Mouse (Mus musculus): Measurements from ENCODE around the gene Gbp10.
"Not testable (repeated sequence)": the region's sequence is repeated elsewhere in the genome, so short reads cannot be mapped to it uniquely, and the experiment has no call there.

The Gbp10 gene

DNA sequence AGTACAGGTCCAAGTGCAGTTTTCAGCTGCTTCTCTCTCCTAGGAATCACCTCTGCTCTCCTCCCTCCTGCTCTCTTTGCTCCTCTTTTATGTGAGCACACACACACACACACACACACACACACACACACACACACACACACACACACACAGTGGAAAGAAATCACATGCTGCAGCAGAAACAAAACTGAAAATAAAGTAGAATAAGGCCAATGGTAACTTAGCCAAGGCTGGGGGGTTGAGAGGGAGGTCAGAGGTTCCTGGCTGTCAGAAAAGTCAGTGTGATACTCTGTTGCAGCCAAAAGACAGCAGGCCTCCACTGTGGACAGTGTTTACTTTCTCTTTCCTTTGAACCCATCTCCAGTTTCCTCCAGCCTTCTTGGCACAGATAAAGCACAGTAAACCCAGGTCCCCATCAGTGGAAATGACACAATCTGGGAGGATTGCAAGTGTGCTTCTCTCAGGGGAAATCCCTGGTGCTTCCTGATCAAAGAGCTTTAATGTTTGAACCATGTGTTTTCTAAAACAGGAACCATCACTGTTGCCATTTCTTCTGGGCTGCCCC, at the start of gene Gbp10:
Gbp10 (minus strand) TSS at position 51 of the 565 bp plus-strand sequence.
- DNase-seq (ENCODE audit: extremely low read depth, low read depth): not testable (repeated sequence)

DNA sequence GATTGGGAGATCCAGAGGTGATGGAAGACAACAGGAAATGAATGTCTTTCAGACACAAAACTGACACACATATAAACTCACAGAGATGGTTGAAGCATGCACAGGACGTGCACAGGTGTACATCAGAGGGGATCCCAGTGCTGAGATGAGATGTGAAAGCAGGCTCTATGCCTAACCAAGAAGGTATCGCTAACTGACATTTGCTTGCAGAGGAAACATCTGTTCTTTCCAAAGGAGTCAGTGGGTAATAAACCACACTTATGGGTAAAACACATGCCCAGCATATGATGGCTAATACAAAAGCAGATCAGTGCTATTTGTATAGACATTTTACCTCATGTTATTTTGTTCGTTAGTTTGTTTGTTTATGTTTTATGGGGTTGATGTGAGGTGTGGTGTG, 21.3 kb upstream of the Gbp10 start:
- DNase-seq (ENCODE audit: extremely low read depth, low read depth): not testable (repeated sequence)

DNA sequence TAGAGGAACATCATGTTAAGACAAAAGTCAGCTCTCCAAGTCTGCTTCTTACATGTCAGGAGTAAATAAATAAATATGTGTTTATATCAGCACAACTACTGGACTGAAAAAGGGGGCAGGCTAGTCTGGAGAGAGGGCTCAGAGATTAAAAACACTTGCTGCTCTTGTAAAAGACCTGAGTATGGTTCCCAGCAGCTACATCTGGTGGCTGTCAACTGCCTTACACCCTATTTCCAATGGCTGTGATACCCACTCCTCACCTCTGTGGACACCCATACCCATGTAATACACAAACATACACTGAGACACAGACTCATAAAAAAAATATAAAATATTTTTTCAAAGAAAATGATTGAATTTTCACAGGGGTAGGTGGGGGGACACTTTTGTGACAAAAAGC, 13.2 kb upstream of the Gbp10 start:
- no peak for DNase-seq (ENCODE audit: extremely low read depth, low read depth)

DNA sequence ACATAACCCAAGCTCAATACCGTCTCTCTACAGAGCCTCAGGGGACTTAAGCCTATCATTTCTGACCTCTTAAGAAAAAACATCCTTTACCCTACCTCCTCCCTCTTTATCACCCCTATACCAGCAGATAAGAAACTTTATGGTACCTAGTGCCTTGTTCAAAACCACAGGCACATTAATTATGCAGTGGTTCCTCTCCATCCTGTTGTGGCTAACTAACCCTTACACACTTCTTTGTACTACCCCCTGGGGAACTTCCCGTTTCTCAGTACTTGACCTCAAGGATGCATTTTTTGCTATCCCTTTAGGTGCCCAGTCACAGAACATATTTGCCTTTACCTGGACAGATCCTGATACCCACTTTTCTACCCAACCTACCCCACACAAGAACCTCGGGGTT, 5.4 kb upstream of the Gbp10 start:
- DNase-seq (ENCODE audit: extremely low read depth, low read depth): not testable (repeated sequence)

DNA sequence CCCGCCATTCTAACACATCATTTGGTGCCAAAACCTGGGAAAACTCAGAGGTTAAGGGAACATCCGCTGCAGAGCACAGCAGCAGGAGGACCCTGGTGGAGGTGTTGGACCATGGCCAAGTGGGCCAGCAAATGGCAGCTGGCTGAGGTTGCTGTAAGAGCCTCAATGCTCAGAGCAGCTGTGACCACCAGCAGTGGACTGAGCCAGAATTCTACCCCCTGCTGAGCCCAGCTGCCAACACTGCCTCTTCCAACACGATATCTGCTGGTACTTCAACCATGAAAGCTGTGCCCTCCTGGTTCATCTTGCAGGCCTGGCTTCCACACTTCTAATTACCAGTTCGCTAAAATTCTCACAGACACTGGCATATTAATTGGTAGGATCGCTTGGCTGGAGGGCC, 1.6 kb upstream of the Gbp10 start:
- DNase-seq (ENCODE audit: extremely low read depth, low read depth): not testable (repeated sequence)

DNA sequence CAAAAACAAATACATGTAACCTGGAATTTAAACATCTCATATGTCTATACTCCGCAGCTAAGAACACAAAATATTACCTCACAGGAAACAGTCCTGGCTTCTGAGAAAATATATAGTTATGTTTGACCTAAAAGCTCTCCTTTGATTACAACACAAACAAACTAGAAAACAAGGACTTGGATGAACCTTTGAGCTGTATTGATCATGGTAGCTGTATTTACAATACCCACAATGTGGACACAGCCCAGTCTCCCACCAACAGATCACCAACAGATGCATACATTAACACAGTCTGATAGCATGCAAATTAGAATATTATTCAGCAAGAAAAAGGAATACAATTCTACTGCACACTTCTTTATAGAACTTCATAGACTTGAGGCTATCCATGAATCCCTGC, 931 bp downstream of the Gbp10 start:
- not testable (repeated sequence) for DNase-seq (ENCODE audit: extremely low read depth, low read depth)

DNA sequence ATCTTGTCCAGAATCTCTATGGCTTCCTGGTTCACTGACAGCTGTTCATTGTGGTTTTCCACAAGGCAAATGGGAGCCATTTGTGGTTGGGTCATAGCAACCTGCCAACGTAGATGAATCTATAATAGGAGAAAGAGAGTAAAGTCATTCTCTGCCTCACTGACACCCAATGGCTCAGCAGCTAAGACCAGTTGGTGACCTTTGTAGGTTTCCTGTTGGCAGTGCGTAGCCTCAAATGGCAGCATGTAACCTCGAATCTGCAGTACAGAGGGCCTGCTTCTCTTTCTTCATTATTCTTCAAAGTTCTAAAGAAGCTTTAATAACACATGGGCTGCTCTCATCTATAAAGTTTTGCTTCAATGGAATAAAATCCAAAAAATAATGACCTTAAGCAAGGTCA, 3.3 kb downstream of the Gbp10 start:
- DNase-seq (ENCODE audit: extremely low read depth, low read depth): not testable (repeated sequence)

DNA sequence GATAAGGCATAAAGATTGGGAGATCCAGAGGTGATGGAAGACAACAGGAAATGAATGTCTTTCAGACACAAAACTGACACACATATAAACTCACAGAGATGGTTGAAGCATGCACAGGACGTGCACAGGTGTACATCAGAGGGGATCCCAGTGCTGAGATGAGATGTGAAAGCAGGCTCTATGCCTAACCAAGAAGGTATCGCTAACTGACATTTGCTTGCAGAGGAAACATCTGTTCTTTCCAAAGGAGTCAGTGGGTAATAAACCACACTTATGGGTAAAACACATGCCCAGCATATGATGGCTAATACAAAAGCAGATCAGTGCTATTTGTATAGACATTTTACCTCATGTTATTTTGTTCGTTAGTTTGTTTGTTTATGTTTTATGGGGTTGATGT, 30.4 kb downstream of the Gbp10 start:
- not testable (repeated sequence) for DNase-seq (ENCODE audit: extremely low read depth, low read depth)

DNA sequence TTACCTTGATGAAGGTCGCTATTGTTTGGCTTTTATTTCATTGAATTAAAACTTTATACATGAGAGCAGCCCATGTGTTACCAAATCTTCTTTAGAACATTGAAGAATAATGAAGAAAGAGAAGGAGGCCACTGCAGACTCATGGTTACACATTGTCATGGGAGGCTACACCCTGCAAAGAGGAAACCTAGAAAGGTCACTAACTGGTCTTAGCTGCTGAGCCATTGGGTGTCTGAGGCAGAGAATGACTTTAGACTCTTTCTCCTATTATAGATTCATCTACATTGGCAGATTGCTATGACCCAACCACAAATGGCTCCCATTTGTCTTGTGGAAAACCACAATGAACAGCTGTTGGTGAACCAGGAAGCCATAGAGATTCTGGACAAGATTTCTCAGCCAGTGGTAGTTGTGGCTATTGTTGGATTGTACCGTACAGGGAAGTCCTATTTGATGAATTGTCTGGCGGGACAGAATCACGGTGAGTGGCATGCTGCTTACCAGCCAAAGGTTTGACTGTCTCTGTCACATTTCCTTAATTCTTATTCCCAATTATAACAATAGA, 38.5 kb downstream of the Gbp10 start:
- DNase-seq (ENCODE audit: extremely low read depth, low read depth): not testable (repeated sequence)

DNA sequence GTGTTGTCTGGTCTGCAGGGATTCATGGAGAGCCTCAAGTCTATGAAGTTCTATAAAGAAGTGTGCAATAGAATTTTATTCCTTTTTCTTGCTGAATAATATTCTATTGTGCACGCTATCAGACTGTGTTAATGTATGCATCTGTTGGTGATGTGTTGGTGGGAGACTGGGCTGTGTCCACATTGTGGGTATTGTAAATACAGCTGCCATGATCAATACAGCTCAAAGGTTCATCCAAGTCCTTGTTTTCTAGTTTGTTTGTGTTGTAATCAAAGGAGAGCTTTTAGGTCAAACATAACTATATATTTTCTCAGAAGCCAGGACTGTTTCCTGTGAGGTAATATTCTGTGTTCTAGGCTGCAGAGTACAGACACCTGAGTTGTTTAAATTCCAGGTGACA, 40.2 kb downstream of the Gbp10 start:
- DNase-seq (ENCODE audit: extremely low read depth, low read depth): not testable (repeated sequence)

DNA sequence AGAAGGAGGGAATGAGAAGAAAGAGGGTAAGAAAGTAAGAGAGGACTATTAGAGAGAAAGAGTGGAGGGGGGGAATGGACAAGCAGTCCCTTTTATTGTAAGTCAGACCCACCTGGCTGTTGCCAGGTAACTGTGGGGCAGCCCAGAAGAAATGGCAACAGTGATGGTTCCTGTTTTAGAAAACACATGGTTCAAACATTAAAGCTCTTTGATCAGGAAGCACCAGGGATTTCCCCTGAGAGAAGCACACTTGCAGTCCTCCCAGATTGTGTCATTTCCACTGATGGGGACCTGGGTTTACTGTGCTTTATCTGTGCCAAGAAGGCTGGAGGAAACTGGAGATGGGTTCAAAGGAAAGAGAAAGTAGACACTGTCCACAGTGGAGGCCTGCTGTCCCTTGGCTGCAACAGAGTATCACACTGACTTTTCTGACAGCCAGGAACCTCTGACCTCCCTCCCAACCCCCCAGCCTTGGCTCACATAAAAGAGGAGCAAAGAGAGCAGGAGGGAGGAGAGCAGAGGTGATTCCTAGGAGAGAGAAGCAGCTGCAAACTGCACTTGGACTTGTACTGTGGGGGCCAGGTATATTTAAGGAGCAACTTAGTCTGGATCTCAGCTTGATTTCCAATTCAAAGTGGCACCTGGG, 41.3 kb downstream of the Gbp10 start:
- DNase-seq (ENCODE audit: extremely low read depth, low read depth): not testable (repeated sequence)

DNA sequence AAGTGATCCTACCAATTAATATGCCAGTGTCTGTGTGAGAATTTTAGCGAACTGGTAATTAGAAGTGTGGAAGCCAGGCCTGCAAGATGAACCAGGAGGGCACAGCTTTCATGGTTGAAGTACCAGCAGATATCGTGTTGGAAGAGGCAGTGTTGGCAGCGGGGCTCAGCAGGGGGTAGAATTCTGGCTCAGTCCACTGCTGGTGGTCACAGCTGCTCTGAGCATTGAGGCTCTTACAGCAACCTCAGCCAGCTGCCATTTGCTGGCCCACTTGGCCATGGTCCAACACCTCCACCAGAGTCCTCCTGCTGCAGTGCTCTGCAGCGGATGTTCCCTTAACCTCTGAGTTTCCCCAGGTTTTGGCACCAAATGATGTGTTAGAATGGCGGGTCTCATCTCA, 43.0 kb downstream of the Gbp10 start:
- DNase-seq (ENCODE audit: extremely low read depth, low read depth): not testable (repeated sequence)

DNA sequence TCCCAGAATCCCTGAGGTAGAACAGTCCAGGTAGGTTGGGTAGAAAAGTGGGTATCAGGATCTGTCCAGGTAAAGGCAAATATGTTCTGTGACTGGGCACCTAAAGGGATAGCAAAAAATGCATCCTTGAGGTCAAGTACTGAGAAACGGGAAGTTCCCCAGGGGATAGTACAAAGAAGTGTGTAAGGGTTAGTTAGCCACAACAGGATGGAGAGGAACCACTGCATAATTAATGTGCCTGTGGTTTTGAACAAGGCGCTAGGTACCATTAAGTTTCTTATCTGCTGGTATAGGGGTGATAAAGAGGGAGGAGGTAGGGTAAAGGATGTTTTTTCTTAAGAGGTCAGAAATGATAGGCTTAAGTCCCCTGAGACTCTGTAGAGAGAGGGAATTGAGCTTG, 46.8 kb downstream of the Gbp10 start:
- peak; percentile 0 for DNase-seq (ENCODE audit: extremely low read depth, low read depth)

DNA sequence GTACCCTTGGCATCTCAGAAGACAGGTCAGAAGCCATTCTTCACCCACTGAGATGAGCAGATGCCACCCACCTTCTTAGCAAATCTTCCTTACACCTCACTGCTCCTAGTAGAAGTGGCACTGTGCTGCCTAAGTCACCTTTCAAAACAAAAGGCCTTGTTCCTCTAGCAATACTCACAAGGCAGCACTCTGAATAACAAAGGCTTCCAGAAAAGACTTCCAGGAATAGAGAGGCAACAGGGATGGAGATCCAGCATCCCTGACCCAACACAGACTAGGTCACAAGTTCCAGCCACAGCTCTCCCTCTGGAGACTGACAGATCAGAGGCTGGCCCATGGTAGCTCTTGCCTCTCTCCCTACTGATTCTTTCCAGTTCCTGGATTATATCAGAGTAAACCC, 57.9 kb downstream of the Gbp10 start:
- DNase-seq (ENCODE audit: extremely low read depth, low read depth): no peak
